Mouse (Mus musculus): ENCODE results near the gene Tbx20.

The Tbx20 gene

DNA sequence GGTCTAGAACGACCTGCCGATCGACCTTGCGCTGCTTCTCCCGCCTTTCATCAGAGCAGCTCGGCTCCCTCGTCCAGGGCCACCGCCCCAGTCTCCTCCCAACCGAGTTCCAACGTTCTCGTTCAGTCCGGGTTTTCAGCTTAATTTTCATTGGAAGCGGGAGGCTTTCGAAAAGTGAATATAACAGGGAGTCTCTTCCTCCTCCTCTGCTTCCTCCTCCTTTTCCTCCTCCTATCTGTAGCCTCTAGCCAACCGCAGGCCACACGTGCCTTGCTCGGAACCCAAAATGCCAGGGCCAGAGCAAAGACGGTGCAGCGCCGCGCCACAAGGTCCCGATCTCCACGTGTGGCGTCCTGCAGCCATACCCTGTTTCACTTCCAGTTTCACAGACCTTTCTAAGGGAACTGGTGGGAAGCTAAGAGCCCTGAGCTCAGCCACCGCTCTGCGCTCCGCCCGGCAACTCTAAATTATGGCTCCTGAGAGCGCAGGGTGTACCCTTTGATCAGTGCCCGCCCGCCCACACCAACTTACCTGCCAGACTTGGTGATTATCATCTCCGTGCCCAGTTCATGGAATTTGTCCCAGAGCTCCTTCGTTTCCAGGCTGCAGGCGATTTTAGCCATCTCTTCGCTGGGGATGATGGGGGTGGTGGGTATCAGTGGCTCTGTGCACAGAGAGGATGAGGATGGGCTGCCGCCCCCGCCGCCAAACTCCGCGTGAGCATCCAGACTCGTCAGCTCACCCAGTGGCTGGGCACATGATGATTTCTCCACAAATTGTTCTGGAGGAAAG lies 3.8 kb downstream of the Tbx20 start:
- no peak for DNase-seq (ENCODE audit: extremely low read depth, insufficient read length, low spot score)

DNA sequence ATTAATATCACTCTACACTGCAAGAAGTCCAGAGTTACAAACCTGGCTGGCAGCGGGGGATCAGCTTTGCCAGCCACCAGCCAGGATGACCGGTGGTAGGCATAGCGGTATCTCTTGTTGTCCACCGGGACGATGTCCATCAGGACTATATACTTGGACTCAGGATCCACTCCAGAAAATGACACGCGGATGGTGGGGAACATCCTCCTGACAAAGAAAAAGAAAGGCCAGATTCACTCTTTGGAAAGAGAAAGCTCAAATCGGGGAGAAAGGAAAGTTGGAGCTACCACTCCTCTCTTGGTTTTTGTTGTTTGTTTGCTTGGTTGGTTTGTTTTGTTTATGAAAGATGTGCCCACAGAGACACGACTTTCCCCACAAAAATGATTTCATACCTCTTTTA lies 4.5 kb downstream of the Tbx20 start:
- DNase-seq (ENCODE audit: extremely low read depth, insufficient read length, low spot score), result no peak

- DNase-seq (ENCODE audit: extremely low read depth, insufficient read length, low spot score), result no peak
Observed at GRCm38 (mm10) chr9:24767056-24767455, 7.0 kb downstream of the Tbx20 start.

GRCm38 (mm10) chr9:24765572-24765971 lies 8.5 kb downstream of the Tbx20 start:
- DNase-seq (ENCODE audit: extremely low read depth, insufficient read length, low spot score), result no peak

DNA sequence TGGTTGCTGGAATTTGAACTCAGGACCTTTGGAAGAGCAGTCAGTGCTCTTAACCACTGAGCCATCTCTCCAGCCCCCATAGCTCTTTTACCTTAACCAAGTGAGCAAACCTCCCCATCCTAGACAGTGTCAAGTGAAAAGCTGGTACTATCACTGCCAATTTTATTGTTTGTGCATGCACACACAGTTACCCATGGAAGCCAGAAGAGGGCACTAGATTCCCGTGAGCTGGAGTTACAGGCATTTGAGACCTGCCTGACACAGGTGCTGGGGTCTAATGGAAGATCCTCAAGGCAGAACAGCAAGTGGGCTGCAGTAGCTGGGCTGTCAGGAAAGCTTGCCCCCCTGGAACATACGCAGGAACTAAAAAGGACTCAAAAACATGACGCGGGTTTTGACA lies 13.6 kb downstream of the Tbx20 start:
- no peak for DNase-seq (ENCODE audit: extremely low read depth, insufficient read length, low spot score)

GRCm38 (mm10) chr9:24744958-24745357 lies 29.1 kb downstream of the Tbx20 start:
- no peak for DNase-seq (ENCODE audit: extremely low read depth, insufficient read length, low spot score)

GRCm38 (mm10) chr9:24701246-24701645 lies 72.9 kb downstream of the Tbx20 start:
- DNase-seq (ENCODE audit: extremely low read depth, insufficient read length, low spot score), result no peak

DNA sequence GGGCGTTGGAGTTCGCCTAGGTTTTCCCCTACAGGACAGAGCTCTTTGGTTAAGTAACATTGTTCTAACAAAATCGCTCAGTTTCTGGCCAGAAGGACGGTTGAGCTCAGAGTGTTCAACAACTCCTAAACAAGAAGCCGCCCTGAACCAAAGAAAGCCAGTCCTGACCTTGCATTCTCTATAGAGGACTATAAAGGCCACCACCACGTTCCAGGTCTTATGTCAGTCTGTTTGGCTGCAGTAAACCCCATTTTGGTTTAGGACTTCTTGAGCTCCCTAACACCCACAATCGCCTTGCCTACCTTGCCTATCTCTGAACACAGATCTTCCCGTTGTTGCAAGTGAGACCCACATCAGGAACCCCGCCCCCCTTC lies 77.7 kb downstream of the Tbx20 start:
- DNase-seq (ENCODE audit: extremely low read depth, insufficient read length, low spot score), result no peak

DNA sequence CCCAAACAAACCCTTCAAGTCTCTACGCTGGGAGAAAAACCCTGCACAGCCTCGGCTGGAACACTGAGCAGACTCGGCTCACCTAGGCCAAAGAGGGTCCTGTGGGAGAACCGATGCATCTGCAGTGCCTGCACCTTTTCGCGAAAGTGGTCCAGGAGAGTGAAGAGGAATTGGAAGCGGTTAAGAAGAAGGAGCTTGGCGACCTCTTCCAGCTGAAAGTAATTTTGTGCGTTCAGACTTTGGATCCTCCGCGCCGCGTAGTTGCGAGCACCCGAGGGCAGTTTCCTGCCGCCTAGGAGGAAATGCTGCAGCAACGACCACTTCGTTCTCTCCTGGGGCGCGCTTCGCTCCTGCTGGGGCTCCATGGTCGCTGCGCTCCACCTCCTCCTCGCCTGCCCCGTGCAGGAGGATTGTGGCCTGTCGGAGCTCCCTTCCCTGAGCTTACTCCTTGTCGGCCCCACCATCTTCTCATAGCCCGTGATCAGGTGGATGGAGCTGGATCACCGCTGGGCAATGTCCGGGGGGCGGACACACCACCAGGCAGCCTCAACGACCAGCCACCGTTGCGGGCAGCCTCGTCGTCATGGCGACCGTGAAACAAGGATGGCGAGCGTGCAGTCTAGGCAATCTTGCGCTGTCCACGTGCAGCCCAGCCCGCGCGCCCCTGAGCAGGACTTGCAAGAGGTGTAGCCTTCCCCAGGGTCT lies 78.3 kb downstream of the Tbx20 start, which contains the start of gene Dpy19l2:
Gene Dpy19l2, minus strand, starts transcription at position 594 of the 705 bp plus-strand sequence.
- peak; percentile 5 for DNase-seq (ENCODE audit: extremely low read depth, insufficient read length, low spot score)
